ENCODE assay signal across 8 mouse cellular contexts in genomic region chr1:60565270-60565920, GRCm38 (mm10). TPM values are rescaled to one million over a fixed set of nuclear protein-coding genes. Genes with fewer than 3 reads are reported as not detected.
DNase-seq lines count a peak whose midpoint lies in the region; ATAC-seq lines count a peak whose summit lies in the region.

No protein-coding gene starts in this region.

- H3K4me3 ChIP-seq in intestine, embryonic 15.5 days (replicated peaks): peak overlapping the region; percentile 99
- peak overlapping the region; percentile 69 for H3K4me3 ChIP-seq in liver, embryonic 15.5 days (replicated peaks)
- H3K4me3 ChIP-seq in neural tube, embryonic 12.5 days: peak overlapping the region; percentile 96

- no peaks in the 10 kb centered on the region for H3K4me1 ChIP-seq in intestine, embryonic 15.5 days (replicated peaks)
- peaks cover 9% of the 10 kb centered on the region; the same call in 1 of the 2 replicates for H3K4me1 ChIP-seq in liver, embryonic 15.5 days (replicated peaks)
- peaks cover 10% of the 10 kb centered on the region; the same call in 1 of the 2 replicates for H3K4me1 ChIP-seq in neural tube, embryonic 12.5 days

- H3K9ac ChIP-seq in intestine, embryonic 15.5 days: peak overlapping the region; percentile 98
- peak overlapping the region; percentile 64 for H3K9ac ChIP-seq in liver, embryonic 15.5 days
- peak overlapping the region; percentile 95 for H3K9ac ChIP-seq in neural tube, embryonic 12.5 days

- peak; percentile 12 for DNase-seq in right cerebral cortex, adult 18-20 months
- DNase-seq in right cerebral cortex, postnatal 4 days: no peak
- DNase-seq in cerebellum, adult 8-10 months: peak; percentile 27
- no peak for DNase-seq in urinary bladder, adult 2 months (ENCODE audit: low spot score)

- peak; percentile 31 for ATAC-seq in frontal cortex, adult (ENCODE audit: low TSS enrichment)
- ATAC-seq in intestine, embryonic 15.5 days: no peak
- ATAC-seq in liver, embryonic 15.5 days (ENCODE audit: insufficient read depth): no peak
- no peak for ATAC-seq in neural tube, embryonic 12.5 days (ENCODE audit: low FRiP score, low read depth)

- H3K9me3 ChIP-seq in intestine, embryonic 15.5 days: no peaks in the 10 kb centered on the region
- no peaks in the 10 kb centered on the region for H3K9me3 ChIP-seq in liver, embryonic 15.5 days (replicated peaks)
- peaks cover 5% of the 10 kb centered on the region; the same call in 1 of the 2 replicates for H3K9me3 ChIP-seq in neural tube, embryonic 12.5 days

- H3K27ac ChIP-seq in intestine, embryonic 15.5 days: peak overlapping the region; percentile 96; the same call in 1 of the 2 replicates
- peak overlapping the region; percentile 78; the same call in 1 of the 2 replicates for H3K27ac ChIP-seq in liver, embryonic 15.5 days (replicated peaks)
- H3K27ac ChIP-seq in neural tube, embryonic 12.5 days: no peak overlapping the region

- no peaks in the 10 kb centered on the region for H3K27me3 ChIP-seq in intestine, embryonic 15.5 days (replicated peaks)
- peaks cover 49% of the 10 kb centered on the region for H3K27me3 ChIP-seq in liver, embryonic 15.5 days
- H3K27me3 ChIP-seq in neural tube, embryonic 12.5 days (replicated peaks): no peaks in the 10 kb centered on the region

- peak overlapping the region; percentile 77 for H3K4me2 ChIP-seq in intestine, embryonic 15.5 days (replicated peaks)
- peak overlapping the region; percentile 70 for H3K4me2 ChIP-seq in liver, embryonic 15.5 days
- peak overlapping the region; percentile 83 for H3K4me2 ChIP-seq in neural tube, embryonic 12.5 days (replicated peaks)

- 2% methylated on average over 13 of the region's 13 CpGs for WGBS in intestine, embryonic 15.5 days
- WGBS in liver, embryonic 15.5 days (ENCODE audit: insufficient replicate concordance): 5% methylated on average over 13 of the region's 13 CpGs
- 2% methylated on average over 13 of the region's 13 CpGs for WGBS in neural tube, embryonic 12.5 days

- no peaks in the 10 kb centered on the region for H3K36me3 ChIP-seq in intestine, embryonic 15.5 days
- peaks cover 10% of the 10 kb centered on the region; the same call in 1 of the 2 replicates for H3K36me3 ChIP-seq in liver, embryonic 15.5 days (replicated peaks)
- peaks cover 13% of the 10 kb centered on the region for H3K36me3 ChIP-seq in neural tube, embryonic 12.5 days

RNA-seq across cellular contexts. Expression of gene Raph1, which starts 1.5 kb away (rescaled TPM):
- polyA plus RNA-seq in intestine, embryonic 15.5 days (2015; fragmentation: Nextera tagmentation; extraction: Ambion mirVana): 26.5 and 28.6 TPM in 2 replicates
- 27.2 and 28.1 TPM in 2 replicates for polyA plus RNA-seq in liver, embryonic 15.5 days (2015; fragmentation: Nextera tagmentation; extraction: Ambion mirVana)
- polyA plus RNA-seq in neural tube, embryonic 12.5 days (2016; fragmentation: Nextera tagmentation; extraction: Ambion mirVana): 23.3 and 27.8 TPM in 2 replicates
- 10.5 and 13.4 TPM in 2 replicates for polyA plus RNA-seq in urinary bladder, adult 2 months (2012; rRNA removed)

Comparison
In these comparisons a context has a peak if more than half of its experiments do, and no peak if none do; other contexts are left out.
1. DNase-seq: peak in right cerebral cortex, adult 18-20 months (single experiment) and cerebellum, adult 8-10 months (single experiment); none in right cerebral cortex, postnatal 4 days (single experiment) and urinary bladder, adult 2 months (single experiment).
2. Peak in every context shown above with its lines, with median percentiles within 50 percentile points of each other: H3K4me2 ChIP-seq, H3K4me3 ChIP-seq and H3K9ac ChIP-seq.